Mouse (Mus musculus) midbrain, postnatal 0 days (tissue): ENCODE measurements around the gene Senp3. TPM values are rescaled to one million over a fixed set of nuclear protein-coding genes. Genes with fewer than 3 reads are reported as not detected.

ENCODE experiments used
- ATAC-seq: fragments of 200-750 bp; cut with Nextera tagmentation; 2 replicates; pipeline ENCODE4 v1.8.0; 2017; ENCODE audit warnings: moderate number of reproducible peaks, mild to moderate bottlenecking, moderate TSS enrichment, moderate library complexity; ENCODE audit not compliant: low FRiP score
- DNase-seq: peaks from one replicate; pipeline ENCODE4 v3.0.0-alpha.2; 2015; ENCODE audit warnings: low spot score
- H3K27ac ChIP-seq: fragments of 300-500 bp; sonication (generic); 2 replicates; pipeline ENCODE4 v1.5.1; 2014; ENCODE audit warnings: low read depth, mild to moderate bottlenecking, low read length, mixed read lengths
- H3K27me3 ChIP-seq: fragments of 300-500 bp; sonication (generic); 2 replicates; pipeline ENCODE4 v1.6.1; 2014; ENCODE audit warnings: low read length, control low read depth, mixed read lengths; ENCODE audit not compliant: insufficient read depth
- H3K36me3 ChIP-seq: fragments of 300-500 bp; sonication (generic); 2 replicates; pipeline ENCODE4 v1.6.1; 2014; ENCODE audit warnings: low read length, control low read depth, mixed read lengths; ENCODE audit not compliant: insufficient read depth
- H3K4me1 ChIP-seq: fragments of 300-500 bp; sonication (generic); 2 replicates; pipeline ENCODE4 v1.6.1; 2014; ENCODE audit warnings: mild to moderate bottlenecking, control low read depth, antibody characterized with exemption, low read length, mixed read lengths; ENCODE audit not compliant: insufficient read depth
- H3K4me2 ChIP-seq: fragments of 300-500 bp; sonication (generic); 2 replicates; pipeline ENCODE4 v1.6.1; 2014; ENCODE audit warnings: low read depth, mild to moderate bottlenecking, low read length, mixed read lengths; ENCODE audit not compliant: poor library complexity, severe bottlenecking
- H3K4me3 ChIP-seq: fragments of 300-500 bp; sonication (generic); 2 replicates; pipeline ENCODE4 v1.5.1; 2014; ENCODE audit warnings: low read depth, mild to moderate bottlenecking, low read length, moderate library complexity
- H3K9ac ChIP-seq: fragments of 300-500 bp; sonication (generic); replicated peaks from 2 replicates; pipeline ENCODE4 v1.6.1; 2014; ENCODE audit warnings: mild to moderate bottlenecking, low read length, moderate library complexity, mixed read lengths; ENCODE audit not compliant: poor library complexity, severe bottlenecking
- H3K9me3 ChIP-seq: fragments of 300-500 bp; sonication (generic); 2 replicates; pipeline ENCODE4 v1.6.1; 2016; ENCODE audit warnings: low read length, control low read depth
- CTCF ChIP-seq: IDR thresholded peaks from 2 replicates; pipeline ENCODE4 v1.5.1; 2016; ENCODE audit warnings: antibody characterized with exemption, mild to moderate bottlenecking
- WGBS: fragments of 180-500 bp; shearing (Covaris S2); extraction: QIAGEN DNeasy Blood & Tissue Kit; methylation state at CpG from one replicate; pipeline ENCODE4 v1.1.7; 2014; 5-methylcytosine and 5-hydroxymethylcytosine counted together
- polyA plus RNA-seq: library from polyadenylated mRNA; unstranded; fragments of >200 nt; fragmentation: Nextera tagmentation; extraction: Ambion mirVana; gene quantifications from 2 replicates; pipeline ENCODE4 v1.2.1, GENCODE M21; 2015
- total RNA-seq: library from RNA; depleted of rRNA; stranded (reverse); fragments of >200 nt; gene quantifications from 2 replicates; pipeline ENCODE4 v1.2.3, GENCODE M21; 2014

The Senp3 gene
- total and polyA plus RNA-seq, 2 experiments from 2014 or later: 70.3 to 89.2 TPM

GRCm38 (mm10) chr11:69666665-69667005 is 15.2 kb downstream of the Senp3 start:
- Histone ChIP-seq H3K36me3 (peaks cover 46% of the 10 kb centered on the region), H3K9ac (no peak overlapping the region), H3K4me3 (no peak overlapping the region), H3K9me3 (no peaks in the 10 kb centered on the region), H3K4me2 (no peak overlapping the region), H3K27ac (no peak overlapping the region), H3K4me1 (0 out of 2 replicates have a peak, but pooled peaks cover 7% of the 10 kb centered on the region), H3K27me3 (no peaks in the 10 kb centered on the region)
- ATAC-seq (no peak), DNase-seq (no peak)
- 82% methylated on average over 3 of the region's 3 CpGs for WGBS
- TF ChIP-seq CTCF: no peak

- no peak within 1 kb of the TSS for H3K4me2 ChIP-seq
- no peak for TF ChIP-seq CTCF
- 37% methylated on average over 7 of the region's 7 CpGs for WGBS
- H3K4me3 ChIP-seq: no peak within 1 kb of the TSS
- H3K36me3 ChIP-seq: peaks cover 46% of the 10 kb centered on the region
- DNase-seq (peak; percentile 58), ATAC-seq (no peak)
- no peak within 1 kb of the TSS for H3K27ac ChIP-seq
- H3K4me1 ChIP-seq: 0 out of 2 replicates have a peak, but pooled peaks cover 11% of the 10 kb centered on the region
- H3K9me3 ChIP-seq: no peaks in the 10 kb centered on the region
- no peaks in the 10 kb centered on the region for H3K27me3 ChIP-seq
- H3K9ac ChIP-seq: no peak within 1 kb of the TSS
These were observed 15.8 kb downstream of the Senp3 start, which contains the start of gene Cd68 for GRCm38 (mm10) chr11:69665961-69666664. Cd68 (minus strand) TSS chr11:69666153.

GRCm38 (mm10) chr11:69665457-69665960 is 16.4 kb downstream of the Senp3 start:
- DNase-seq (no peak), ATAC-seq (no peak)
- no peak overlapping the region for H3K27ac ChIP-seq
- no peaks in the 10 kb centered on the region for H3K27me3 ChIP-seq
- H3K9me3 ChIP-seq: no peaks in the 10 kb centered on the region
- no peak for TF ChIP-seq CTCF
- H3K4me3 ChIP-seq: no peak overlapping the region
- H3K36me3 ChIP-seq: peaks cover 46% of the 10 kb centered on the region
- 78% methylated on average over 9 of the region's 9 CpGs for WGBS
- H3K4me2 ChIP-seq: no peak overlapping the region
- no peak overlapping the region for H3K9ac ChIP-seq
- H3K4me1 ChIP-seq: 0 out of 2 replicates have a peak, but pooled peaks cover 11% of the 10 kb centered on the region

- TF ChIP-seq CTCF: no peak
- no peaks in the 10 kb centered on the region for H3K27me3 ChIP-seq
- 0 out of 2 replicates have a peak, but pooled peaks cover 10% of the 10 kb centered on the region for H3K4me1 ChIP-seq
- H3K36me3 ChIP-seq: peaks cover 44% of the 10 kb centered on the region
- H3K9me3 ChIP-seq: no peaks in the 10 kb centered on the region
- no peak overlapping the region for H3K9ac ChIP-seq
- H3K4me3 ChIP-seq: no peak overlapping the region
- H3K27ac ChIP-seq: no peak overlapping the region
- WGBS: 92% methylated on average over 7 of the region's 7 CpGs
- H3K4me2 ChIP-seq: no peak overlapping the region
- ATAC-seq (no peak), DNase-seq (no peak)
These were observed 17.0 kb downstream of the Senp3 start for GRCm38 (mm10) chr11:69664841-69665240.

GRCm38 (mm10) chr11:69663795-69664194 is 18.1 kb downstream of the Senp3 start:
- Histone ChIP-seq H3K4me3 (no peak overlapping the region), H3K4me1 (0 out of 2 replicates have a peak, but pooled peaks cover 5% of the 10 kb centered on the region), H3K9ac (no peak overlapping the region), H3K27ac (no peak overlapping the region), H3K9me3 (no peaks in the 10 kb centered on the region), H3K36me3 (peaks cover 37% of the 10 kb centered on the region), H3K27me3 (no peaks in the 10 kb centered on the region), H3K4me2 (no peak overlapping the region)
- no peak for TF ChIP-seq CTCF
- 87% methylated on average over 6 of the region's 6 CpGs for WGBS
- no peak for DNase-seq
- ATAC-seq: no peak

GRCm38 (mm10) chr11:69662967-69663671 is 18.8 kb downstream of the Senp3 start:
- H3K27ac ChIP-seq: peak overlapping the region; percentile 88
- H3K9ac ChIP-seq: peak overlapping the region; percentile 66; the same call in 1 of the 2 replicates
- no peaks in the 10 kb centered on the region for H3K27me3 ChIP-seq
- peak overlapping the region; percentile 51 for H3K4me2 ChIP-seq
- 0 out of 2 replicates have a peak, but pooled peaks cover 5% of the 10 kb centered on the region for H3K4me1 ChIP-seq
- ATAC-seq: no peak
- WGBS: 68% methylated on average over 13 of the region's 13 CpGs
- no peak for DNase-seq
- peaks cover 41% of the 10 kb centered on the region for H3K36me3 ChIP-seq
- TF ChIP-seq CTCF: no peak
- H3K4me3 ChIP-seq: peak overlapping the region; percentile 57
- no peaks in the 10 kb centered on the region for H3K9me3 ChIP-seq
